Mouse (Mus musculus) layer of hippocampus, adult 11-12 months (tissue): ENCODE data around the gene Tab2.
"Not testable (repeated sequence)": the region's sequence is repeated elsewhere in the genome, so short reads cannot be mapped to it uniquely, and the experiment has no call there.

ENCODE experiments used
- DNase-seq: peaks from one replicate; pipeline ENCODE4 v3.0.0; 2022; ENCODE audit warnings: low spot score

Gene Tab2

GRCm38 (mm10) chr10:7888256-7888868, 67.7 kb downstream of the Tab2 start:
- DNase-seq = no peak

GRCm38 (mm10) chr10:7883524-7883923, 72.5 kb downstream of the Tab2 start:
- peak; percentile 82 for DNase-seq

GRCm38 (mm10) chr10:7881971-7882370, 74.1 kb downstream of the Tab2 start:
- no peak for DNase-seq

- DNase-seq = not testable (repeated sequence)
Measured at GRCm38 (mm10) chr10:7880283-7880682, 75.7 kb downstream of the Tab2 start.

GRCm38 (mm10) chr10:7874194-7874593, 81.8 kb downstream of the Tab2 start:
- no peak for DNase-seq

- DNase-seq = no peak
Measured at GRCm38 (mm10) chr10:7871381-7872020, 84.5 kb downstream of the Tab2 start.

GRCm38 (mm10) chr10:7870571-7871315, 85.3 kb downstream of the Tab2 start:
- peak; percentile 40 for DNase-seq

GRCm38 (mm10) chr10:7869746-7870145, 86.3 kb downstream of the Tab2 start:
- DNase-seq = no peak

GRCm38 (mm10) chr10:7867666-7868030, 88.4 kb downstream of the Tab2 start:
- DNase-seq = no peak

- no peak for DNase-seq
Measured at GRCm38 (mm10) chr10:7866762-7867665, 89.0 kb downstream of the Tab2 start.

- no peak for DNase-seq
Measured at GRCm38 (mm10) chr10:7864806-7865205, 91.2 kb downstream of the Tab2 start.

GRCm38 (mm10) chr10:7864184-7864583, 91.8 kb downstream of the Tab2 start:
- DNase-seq = no peak

GRCm38 (mm10) chr10:7863411-7863810, 92.6 kb downstream of the Tab2 start:
- no peak for DNase-seq

GRCm38 (mm10) chr10:7861937-7862657, 93.9 kb downstream of the Tab2 start:
- no peak for DNase-seq

- no peak for DNase-seq
Measured at GRCm38 (mm10) chr10:7861259-7861936, 94.6 kb downstream of the Tab2 start.

- no peak for DNase-seq
Measured at GRCm38 (mm10) chr10:7860494-7860893, 95.5 kb downstream of the Tab2 start.
